Mouse (Mus musculus): Measurements from ENCODE around the gene Vps25. TPM values are rescaled to one million over a fixed set of nuclear protein-coding genes. Genes with fewer than 3 reads are reported as not detected.

Vps25 gene
- total and polyA plus RNA-seq, 2 experiments from 2014 or later: 82.1 to 137 TPM

- ATAC-seq: no peak
- Histone ChIP-seq H3K9ac (replicated peaks; ENCODE audit: low read length) (no peak overlapping the region), H3K36me3 (ENCODE audit: insufficient read depth, low read length) (no peaks in the 10 kb centered on the region), H3K4me2 (ENCODE audit: low read depth, low read length) (no peak overlapping the region), H3K4me1 (ENCODE audit: insufficient read depth, low read length) (no peaks in the 10 kb centered on the region), H3K9me3 (ENCODE audit: low read length) (no peaks in the 10 kb centered on the region), H3K27me3 (ENCODE audit: insufficient read depth, low read length) (no peaks in the 10 kb centered on the region), H3K27ac (no peak overlapping the region), H3K4me3 (ENCODE audit: low read length) (no peak overlapping the region)
- no peak for TF ChIP-seq CTCF (IDR thresholded peaks at IDR 0.05; ENCODE audit: low read depth)
- WGBS: 93% methylated on average over 3 of the region's 3 CpGs
- no peak for DNase-seq (ENCODE audit: low spot score)
Measured at GRCm38 (mm10) chr11:101224337-101224736, 29.2 kb upstream of the Vps25 start.

DNA sequence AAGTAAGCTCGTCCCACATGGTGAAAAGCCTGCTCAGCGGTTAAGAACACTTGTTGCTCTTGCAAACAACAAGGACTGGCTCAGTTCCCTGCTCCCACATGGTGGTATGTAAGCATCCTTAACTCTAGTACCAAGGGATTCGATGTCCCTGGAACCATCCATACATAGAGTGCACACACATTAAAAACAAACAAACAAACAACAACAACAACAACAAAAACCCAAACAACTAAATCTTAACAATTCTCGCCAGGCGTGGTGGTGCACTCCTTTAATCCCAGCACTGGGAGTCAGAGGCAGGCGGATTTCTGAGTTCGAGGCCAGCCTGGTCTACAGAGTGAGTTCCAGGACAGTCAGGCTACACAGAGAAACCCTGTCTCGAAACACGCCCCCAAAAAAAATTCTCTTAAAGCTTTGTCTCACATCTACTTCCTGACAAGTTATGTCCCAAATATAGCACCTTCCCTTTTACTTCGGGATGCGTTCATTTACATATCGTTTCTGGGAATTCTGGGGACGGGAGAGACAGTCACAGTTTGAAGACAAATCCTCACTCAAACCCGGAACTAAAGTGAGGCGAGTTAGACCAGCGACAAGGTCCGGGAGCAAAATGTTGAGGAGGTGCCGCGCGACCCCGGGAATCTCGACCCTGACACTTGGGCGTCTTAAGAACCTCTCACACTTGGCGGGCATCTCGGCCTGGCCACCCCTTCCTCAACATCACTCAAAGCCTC lies 28.0 kb upstream of the Vps25 start:
- no peak for TF ChIP-seq CTCF (IDR thresholded peaks at IDR 0.05; ENCODE audit: low read depth)
- no peak for ATAC-seq
- Histone ChIP-seq H3K36me3 (ENCODE audit: insufficient read depth, low read length) (no peaks in the 10 kb centered on the region), H3K9ac (replicated peaks; ENCODE audit: low read length) (peak overlapping the region; percentile 66), H3K27ac (peak overlapping the region; percentile 62; the same call in 1 of the 2 replicates), H3K27me3 (ENCODE audit: insufficient read depth, low read length) (no peaks in the 10 kb centered on the region), H3K4me2 (ENCODE audit: low read depth, low read length) (peak overlapping the region; percentile 72), H3K4me1 (ENCODE audit: insufficient read depth, low read length) (no peaks in the 10 kb centered on the region), H3K9me3 (ENCODE audit: low read length) (no peaks in the 10 kb centered on the region), H3K4me3 (ENCODE audit: low read length) (peak overlapping the region; percentile 72)
- no peak for DNase-seq (ENCODE audit: low spot score)
- WGBS: 18% methylated on average over 25 of the region's 25 CpGs

DNA sequence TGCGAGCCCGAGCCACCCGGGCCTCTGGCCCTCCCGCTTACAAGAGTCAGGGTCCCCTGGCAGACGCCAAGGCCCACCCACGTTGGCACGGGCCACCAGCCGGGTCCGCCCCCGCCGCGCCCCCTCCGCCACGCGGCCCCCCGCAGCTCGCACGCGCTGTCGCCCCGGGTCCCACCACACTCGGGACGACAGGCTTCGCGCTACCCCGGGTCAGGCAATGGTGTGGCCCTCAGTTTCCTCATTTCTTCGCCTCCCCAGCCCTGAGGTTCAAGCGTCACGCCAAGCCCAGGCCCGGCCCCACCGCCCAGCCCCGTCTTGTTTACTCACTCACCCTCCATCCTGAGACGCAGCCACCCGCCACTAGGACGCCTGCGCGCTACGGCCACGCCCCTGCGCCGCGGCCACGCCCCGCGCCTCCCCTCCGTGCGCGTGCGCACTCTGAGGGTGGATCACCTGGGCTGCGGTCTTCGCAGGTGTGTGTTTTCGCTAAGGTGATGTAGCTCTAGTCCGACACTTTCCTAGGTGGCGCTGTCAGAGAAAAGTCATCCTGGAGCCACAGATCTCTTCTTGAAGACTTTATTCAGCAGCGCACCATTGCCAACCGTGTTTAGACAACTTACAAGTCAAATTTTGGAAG lies 27.3 kb upstream of the Vps25 start, which contains the start of gene Ezh1:
TSS of gene Ezh1 (minus strand) at position 399 of the 637 bp plus-strand sequence.
- DNase-seq (ENCODE audit: low spot score) (peak; percentile 92), ATAC-seq (peak; percentile 96)
- Histone ChIP-seq H3K27me3 (ENCODE audit: insufficient read depth, low read length) (no peaks in the 10 kb centered on the region), H3K4me3 (ENCODE audit: low read length) (peak within 1 kb of the TSS; percentile 72), H3K4me2 (ENCODE audit: low read depth, low read length) (peak within 1 kb of the TSS; percentile 72), H3K36me3 (ENCODE audit: insufficient read depth, low read length) (no peaks in the 10 kb centered on the region), H3K9ac (replicated peaks; ENCODE audit: low read length) (peak within 1 kb of the TSS; percentile 66), H3K4me1 (ENCODE audit: insufficient read depth, low read length) (no peaks in the 10 kb centered on the region), H3K9me3 (ENCODE audit: low read length) (no peaks in the 10 kb centered on the region), H3K27ac (peak within 1 kb of the TSS; percentile 62)
- peak; percentile 55 for TF ChIP-seq CTCF (IDR thresholded peaks at IDR 0.05; ENCODE audit: low read depth)
- WGBS: 2% methylated on average over 55 of the region's 56 CpGs

GRCm38 (mm10) chr11:101229361-101229900 lies 24.1 kb upstream of the Vps25 start:
- no peak for ATAC-seq
- no peaks in the 10 kb centered on the region for H3K4me1 ChIP-seq (ENCODE audit: insufficient read depth, low read length)
- no peak overlapping the region for H3K4me3 ChIP-seq (ENCODE audit: low read length)
- H3K27me3 ChIP-seq (ENCODE audit: insufficient read depth, low read length): no peaks in the 10 kb centered on the region
- H3K4me2 ChIP-seq (ENCODE audit: low read depth, low read length): no peak overlapping the region
- H3K9me3 ChIP-seq (ENCODE audit: low read length): no peaks in the 10 kb centered on the region
- TF ChIP-seq CTCF (IDR thresholded peaks at IDR 0.05; ENCODE audit: low read depth): no peak
- WGBS: 8% methylated on average over 8 of the region's 8 CpGs
- H3K27ac ChIP-seq: peak overlapping the region; percentile 79; the same call in 1 of the 2 replicates
- H3K36me3 ChIP-seq (ENCODE audit: insufficient read depth, low read length): no peaks in the 10 kb centered on the region
- peak; percentile 40 for DNase-seq (ENCODE audit: low spot score)
- H3K9ac ChIP-seq (replicated peaks; ENCODE audit: low read length): no peak overlapping the region

DNA sequence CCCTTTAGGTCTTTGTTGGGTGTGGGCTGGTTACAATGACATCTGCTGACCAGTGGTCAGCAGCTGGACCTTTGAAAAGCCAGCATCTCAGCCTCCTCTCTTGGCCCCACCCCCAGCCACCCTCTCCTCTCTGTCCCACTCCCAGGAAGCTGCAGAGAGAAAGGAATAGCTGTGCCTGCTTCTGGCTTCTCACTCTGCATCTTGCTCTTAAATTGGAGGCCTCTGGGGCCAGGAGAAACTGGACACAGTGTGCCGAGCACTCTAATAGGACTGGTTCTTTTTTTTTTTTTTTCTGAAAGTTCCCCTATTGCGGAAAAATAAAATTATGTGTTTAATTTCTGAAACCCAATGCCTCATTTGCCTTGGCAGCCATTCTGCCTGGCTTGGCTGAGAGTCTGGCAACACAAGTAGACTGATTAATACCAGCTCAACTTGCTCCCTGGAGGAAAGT lies 23.4 kb upstream of the Vps25 start:
- Histone ChIP-seq H3K27me3 (ENCODE audit: insufficient read depth, low read length) (no peaks in the 10 kb centered on the region), H3K9ac (replicated peaks; ENCODE audit: low read length) (no peak overlapping the region), H3K27ac (peak overlapping the region; percentile 79), H3K9me3 (ENCODE audit: low read length) (no peaks in the 10 kb centered on the region), H3K36me3 (ENCODE audit: insufficient read depth, low read length) (no peaks in the 10 kb centered on the region), H3K4me2 (ENCODE audit: low read depth, low read length) (no peak overlapping the region), H3K4me3 (ENCODE audit: low read length) (no peak overlapping the region), H3K4me1 (ENCODE audit: insufficient read depth, low read length) (no peaks in the 10 kb centered on the region)
- ATAC-seq: no peak
- peak; percentile 34 for DNase-seq (ENCODE audit: low spot score)
- WGBS: 24% methylated on average over 2 of the region's 2 CpGs
- no peak for TF ChIP-seq CTCF (IDR thresholded peaks at IDR 0.05; ENCODE audit: low read depth)

DNA sequence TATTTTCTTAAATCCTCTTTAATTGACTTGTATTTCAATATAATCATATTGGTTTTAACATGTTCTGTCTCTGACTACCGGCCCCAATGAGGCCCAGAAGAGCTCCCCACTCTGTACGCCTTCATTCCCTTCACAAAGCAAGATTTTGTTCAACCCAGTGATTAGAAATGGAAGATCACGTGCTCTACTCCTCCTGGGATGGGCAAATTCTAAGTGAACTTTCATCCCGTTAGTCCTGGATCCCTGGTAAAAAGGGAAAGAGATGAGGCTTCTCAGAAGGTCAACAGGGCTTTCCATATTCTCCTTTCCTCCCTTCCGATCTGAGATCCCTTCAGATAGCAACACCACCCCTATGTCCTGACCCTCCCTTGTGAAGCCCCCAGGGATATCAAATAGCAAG lies 23.0 kb upstream of the Vps25 start:
- no peaks in the 10 kb centered on the region for H3K4me1 ChIP-seq (ENCODE audit: insufficient read depth, low read length)
- no peak overlapping the region for H3K4me3 ChIP-seq (ENCODE audit: low read length)
- TF ChIP-seq CTCF (IDR thresholded peaks at IDR 0.05; ENCODE audit: low read depth): no peak
- ATAC-seq: no peak
- H3K9ac ChIP-seq (replicated peaks; ENCODE audit: low read length): no peak overlapping the region
- H3K27me3 ChIP-seq (ENCODE audit: insufficient read depth, low read length): no peaks in the 10 kb centered on the region
- WGBS: 20% methylated on average over 5 of the region's 5 CpGs
- H3K36me3 ChIP-seq (ENCODE audit: insufficient read depth, low read length): no peaks in the 10 kb centered on the region
- peak overlapping the region; percentile 79 for H3K27ac ChIP-seq
- H3K9me3 ChIP-seq (ENCODE audit: low read length): no peaks in the 10 kb centered on the region
- no peak overlapping the region for H3K4me2 ChIP-seq (ENCODE audit: low read depth, low read length)
- DNase-seq (ENCODE audit: low spot score): no peak

Data from hindbrain, postnatal 0 days (tissue).